Mouse (Mus musculus): ENCODE data around the gene Prlr. TPM values are rescaled to one million over a fixed set of nuclear protein-coding genes. Genes with fewer than 3 reads are reported as not detected.

Gene Prlr
- polyA plus RNA-seq, 1 experiment from 2014 or later: 0.09 TPM

DNA sequence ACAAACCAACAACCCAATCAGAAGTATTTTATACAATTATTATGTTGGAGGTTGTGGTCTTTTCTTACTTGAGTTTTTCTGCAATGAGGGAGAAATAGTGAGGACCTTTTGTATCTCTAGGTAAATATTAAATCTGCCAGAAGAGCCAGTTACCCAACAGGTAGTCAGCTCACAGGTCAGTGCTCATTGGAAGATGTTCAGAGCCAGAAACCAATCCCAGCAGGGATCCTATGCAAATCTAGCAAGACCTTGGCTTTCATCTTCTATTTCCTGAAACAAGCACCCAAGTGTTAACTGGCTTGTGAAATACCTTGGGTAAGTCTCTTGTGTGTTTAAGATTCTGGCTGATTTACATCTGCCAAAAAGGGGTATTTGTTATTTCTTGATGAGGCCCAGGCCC lies 99.3 kb downstream of the Prlr start:
- H3K36me3 ChIP-seq (ENCODE audit: control insufficient read depth, insufficient read depth, low read length): no peaks in the 10 kb centered on the region
- no peak overlapping the region for H3K9ac ChIP-seq (ENCODE audit: low read depth, low read length)
- H3K27ac ChIP-seq (ENCODE audit: low read depth, low read length): no peak overlapping the region
- H3K4me2 ChIP-seq (replicated peaks; ENCODE audit: low read depth, low read length): no peak overlapping the region
- no peak for ATAC-seq (ENCODE audit: low FRiP score)
- no peak for DNase-seq (ENCODE audit: low spot score)
- H3K9me3 ChIP-seq (ENCODE audit: control insufficient read depth, low read length): no peaks in the 10 kb centered on the region
- no peaks in the 10 kb centered on the region for H3K4me1 ChIP-seq (replicated peaks; ENCODE audit: control insufficient read depth, insufficient read depth, low read length)
- no peaks in the 10 kb centered on the region for H3K27me3 ChIP-seq (ENCODE audit: control insufficient read depth, insufficient read depth, low read length)
- H3K4me3 ChIP-seq (ENCODE audit: low read depth, low read length): no peak overlapping the region

DNA sequence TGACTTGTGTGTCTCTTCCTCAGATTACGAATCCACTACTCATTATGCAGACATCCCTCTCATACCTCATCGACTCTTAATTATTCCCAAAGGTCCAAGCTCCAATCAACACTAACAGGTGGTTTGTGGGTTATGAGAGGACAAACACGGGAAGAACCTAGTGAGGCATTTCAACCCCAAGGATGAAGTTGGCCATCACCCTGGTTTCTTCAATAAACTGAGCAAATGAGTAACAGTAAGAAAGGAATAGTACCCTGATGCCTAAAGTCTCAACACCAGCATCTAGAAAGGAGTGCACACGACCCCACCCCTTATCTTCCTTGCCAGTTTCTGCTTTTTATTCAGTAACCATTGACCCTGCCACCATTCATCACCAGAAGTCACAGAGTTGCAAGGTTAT lies 100.4 kb downstream of the Prlr start:
- Histone ChIP-seq H3K36me3 (ENCODE audit: control insufficient read depth, insufficient read depth, low read length) (no peaks in the 10 kb centered on the region), H3K9ac (ENCODE audit: low read depth, low read length) (no peak overlapping the region), H3K4me2 (replicated peaks; ENCODE audit: low read depth, low read length) (no peak overlapping the region), H3K27me3 (ENCODE audit: control insufficient read depth, insufficient read depth, low read length) (no peaks in the 10 kb centered on the region), H3K4me1 (replicated peaks; ENCODE audit: control insufficient read depth, insufficient read depth, low read length) (no peaks in the 10 kb centered on the region), H3K9me3 (ENCODE audit: control insufficient read depth, low read length) (no peaks in the 10 kb centered on the region), H3K27ac (ENCODE audit: low read depth, low read length) (no peak overlapping the region), H3K4me3 (ENCODE audit: low read depth, low read length) (no peak overlapping the region)
- ATAC-seq (ENCODE audit: low FRiP score): no peak
- DNase-seq (ENCODE audit: low spot score): no peak
- WGBS: 77% methylated on average over 4 of the region's 4 CpGs

DNA sequence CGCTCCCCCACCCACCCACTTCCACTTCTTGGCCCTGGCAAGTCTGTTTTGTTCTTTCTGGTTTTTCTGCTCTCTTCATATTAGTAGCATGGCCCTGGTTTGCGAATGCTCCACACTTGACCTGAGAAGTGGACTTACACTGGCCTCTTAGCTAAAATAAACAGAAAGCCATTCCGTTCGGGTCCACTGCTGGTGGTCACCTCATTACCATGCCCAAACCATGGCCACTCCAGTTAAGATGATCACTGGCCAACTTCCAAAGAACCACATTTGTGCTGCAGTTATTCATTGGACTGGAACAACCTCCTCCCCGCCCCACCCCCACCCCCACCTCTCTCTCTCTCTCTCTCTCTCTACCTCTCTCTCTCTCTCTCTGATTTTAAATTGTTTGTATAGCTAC lies 104.5 kb downstream of the Prlr start:
- no peaks in the 10 kb centered on the region for H3K9me3 ChIP-seq (ENCODE audit: control insufficient read depth, low read length)
- no peaks in the 10 kb centered on the region for H3K36me3 ChIP-seq (ENCODE audit: control insufficient read depth, insufficient read depth, low read length)
- H3K9ac ChIP-seq (ENCODE audit: low read depth, low read length): no peak overlapping the region
- DNase-seq (ENCODE audit: low spot score): no peak
- no peak overlapping the region for H3K4me3 ChIP-seq (ENCODE audit: low read depth, low read length)
- H3K4me1 ChIP-seq (replicated peaks; ENCODE audit: control insufficient read depth, insufficient read depth, low read length): no peaks in the 10 kb centered on the region
- ATAC-seq (ENCODE audit: low FRiP score): no peak
- H3K27ac ChIP-seq (ENCODE audit: low read depth, low read length): no peak overlapping the region
- H3K4me2 ChIP-seq (replicated peaks; ENCODE audit: low read depth, low read length): no peak overlapping the region
- 85% methylated on average over 5 of the region's 5 CpGs for WGBS
- H3K27me3 ChIP-seq (ENCODE audit: control insufficient read depth, insufficient read depth, low read length): no peaks in the 10 kb centered on the region

DNA sequence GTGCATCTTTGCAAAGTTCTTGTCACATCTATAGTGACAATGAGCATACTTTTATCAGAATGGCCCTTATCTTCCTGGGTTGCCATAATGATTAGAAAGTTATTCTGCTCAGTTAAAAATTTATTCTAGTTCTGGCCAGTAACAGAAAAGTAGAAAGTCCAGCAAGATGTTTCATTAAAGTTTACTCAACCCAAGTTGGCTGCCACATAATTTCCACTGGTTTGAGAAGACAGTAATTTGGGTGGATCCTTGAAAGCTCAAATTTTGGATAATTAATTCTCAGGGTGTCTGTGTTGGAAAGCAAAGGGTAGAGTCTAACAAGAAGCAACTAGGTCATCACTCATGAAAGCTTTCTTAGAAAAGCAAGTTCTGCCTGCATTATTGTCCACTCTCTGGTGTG lies 106.6 kb downstream of the Prlr start:
- DNase-seq (ENCODE audit: low spot score) (no peak), ATAC-seq (ENCODE audit: low FRiP score) (no peak)
- Histone ChIP-seq H3K27me3 (ENCODE audit: control insufficient read depth, insufficient read depth, low read length) (no peaks in the 10 kb centered on the region), H3K4me2 (replicated peaks; ENCODE audit: low read depth, low read length) (no peak overlapping the region), H3K36me3 (ENCODE audit: control insufficient read depth, insufficient read depth, low read length) (no peaks in the 10 kb centered on the region), H3K4me3 (ENCODE audit: low read depth, low read length) (no peak overlapping the region), H3K27ac (ENCODE audit: low read depth, low read length) (no peak overlapping the region), H3K9me3 (ENCODE audit: control insufficient read depth, low read length) (no peaks in the 10 kb centered on the region), H3K9ac (ENCODE audit: low read depth, low read length) (no peak overlapping the region), H3K4me1 (replicated peaks; ENCODE audit: control insufficient read depth, insufficient read depth, low read length) (no peaks in the 10 kb centered on the region)

DNA sequence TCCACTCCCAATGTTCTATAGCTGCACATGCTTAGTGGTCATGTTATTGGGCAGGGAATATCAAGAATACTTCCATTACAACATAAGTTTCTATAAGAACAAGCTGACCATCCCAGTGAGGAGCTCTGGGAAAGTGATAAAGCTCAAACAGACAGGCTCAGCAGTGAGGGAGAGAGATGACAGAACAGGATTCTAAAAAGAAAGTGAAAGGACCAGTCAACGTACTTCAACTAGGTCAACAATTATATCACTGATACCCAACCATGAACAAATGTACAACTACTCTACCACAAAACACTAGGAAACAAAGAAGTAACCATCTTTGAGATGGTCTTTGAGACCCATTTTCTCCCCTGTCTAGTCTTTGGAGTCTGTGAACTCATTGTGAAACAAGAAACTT lies 119.5 kb downstream of the Prlr start:
- H3K9ac ChIP-seq (ENCODE audit: low read depth, low read length): no peak overlapping the region
- no peak overlapping the region for H3K27ac ChIP-seq (ENCODE audit: low read depth, low read length)
- no peak overlapping the region for H3K4me3 ChIP-seq (ENCODE audit: low read depth, low read length)
- DNase-seq (ENCODE audit: low spot score) (no peak), ATAC-seq (ENCODE audit: low FRiP score) (no peak)
- 84% methylated on average over 1 of the region's 1 CpGs for WGBS
- no peaks in the 10 kb centered on the region for H3K9me3 ChIP-seq (ENCODE audit: control insufficient read depth, low read length)
- H3K4me2 ChIP-seq (replicated peaks; ENCODE audit: low read depth, low read length): no peak overlapping the region
- H3K27me3 ChIP-seq (ENCODE audit: control insufficient read depth, insufficient read depth, low read length): no peaks in the 10 kb centered on the region
- no peaks in the 10 kb centered on the region for H3K4me1 ChIP-seq (replicated peaks; ENCODE audit: control insufficient read depth, insufficient read depth, low read length)
- H3K36me3 ChIP-seq (ENCODE audit: control insufficient read depth, insufficient read depth, low read length): no peaks in the 10 kb centered on the region

DNA sequence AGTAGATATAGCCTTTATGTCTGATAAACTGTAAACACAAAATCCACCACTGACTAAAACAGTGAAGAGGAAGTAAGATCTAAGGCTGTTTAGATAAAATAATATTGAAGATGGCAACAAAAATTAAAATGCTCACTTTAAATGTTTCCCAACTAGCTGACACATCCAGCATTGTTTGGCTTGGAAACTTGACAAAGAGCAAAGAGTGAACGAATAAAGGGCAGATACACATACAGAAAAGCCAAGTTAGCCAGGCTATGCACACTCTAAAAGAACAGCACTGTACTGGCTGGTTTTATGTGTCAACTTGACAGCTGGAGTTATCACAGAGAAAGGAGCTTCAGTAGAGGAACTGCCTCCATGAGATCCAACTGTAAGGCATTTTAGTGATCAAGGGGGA lies 121.0 kb downstream of the Prlr start:
- no peaks in the 10 kb centered on the region for H3K4me1 ChIP-seq (replicated peaks; ENCODE audit: control insufficient read depth, insufficient read depth, low read length)
- H3K9ac ChIP-seq (ENCODE audit: low read depth, low read length): no peak overlapping the region
- WGBS: 88% methylated on average over 1 of the region's 1 CpGs
- ATAC-seq (ENCODE audit: low FRiP score): no peak
- no peak for DNase-seq (ENCODE audit: low spot score)
- H3K27ac ChIP-seq (ENCODE audit: low read depth, low read length): no peak overlapping the region
- H3K4me2 ChIP-seq (replicated peaks; ENCODE audit: low read depth, low read length): no peak overlapping the region
- H3K36me3 ChIP-seq (ENCODE audit: control insufficient read depth, insufficient read depth, low read length): no peaks in the 10 kb centered on the region
- no peaks in the 10 kb centered on the region for H3K27me3 ChIP-seq (ENCODE audit: control insufficient read depth, insufficient read depth, low read length)
- no peak overlapping the region for H3K4me3 ChIP-seq (ENCODE audit: low read depth, low read length)
- no peaks in the 10 kb centered on the region for H3K9me3 ChIP-seq (ENCODE audit: control insufficient read depth, low read length)

DNA sequence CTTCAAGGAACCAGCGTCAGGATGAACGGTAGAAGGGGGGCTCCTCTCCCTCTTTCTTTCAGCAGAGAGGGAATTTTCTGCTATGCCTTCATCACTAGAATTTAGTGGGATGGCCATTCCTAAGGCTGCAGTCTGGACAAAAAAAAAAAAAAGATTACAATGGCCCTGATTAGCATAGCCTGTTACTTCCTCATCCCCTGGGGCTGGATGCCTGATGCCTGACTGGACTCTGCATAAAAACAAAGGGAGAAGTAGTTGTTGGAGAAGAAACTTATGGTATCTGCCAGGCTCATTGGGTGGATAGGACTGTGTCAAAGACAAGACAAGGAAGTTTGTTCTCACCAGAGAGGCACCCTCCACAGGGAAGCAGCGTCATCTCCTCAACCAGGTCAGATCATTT lies 122.4 kb downstream of the Prlr start:
- H3K27ac ChIP-seq (ENCODE audit: low read depth, low read length): no peak overlapping the region
- no peaks in the 10 kb centered on the region for H3K27me3 ChIP-seq (ENCODE audit: control insufficient read depth, insufficient read depth, low read length)
- DNase-seq (ENCODE audit: low spot score): peak; percentile 2
- no peak overlapping the region for H3K4me2 ChIP-seq (replicated peaks; ENCODE audit: low read depth, low read length)
- no peaks in the 10 kb centered on the region for H3K36me3 ChIP-seq (ENCODE audit: control insufficient read depth, insufficient read depth, low read length)
- H3K4me3 ChIP-seq (ENCODE audit: low read depth, low read length): no peak overlapping the region
- H3K9me3 ChIP-seq (ENCODE audit: control insufficient read depth, low read length): no peaks in the 10 kb centered on the region
- no peaks in the 10 kb centered on the region for H3K4me1 ChIP-seq (replicated peaks; ENCODE audit: control insufficient read depth, insufficient read depth, low read length)
- H3K9ac ChIP-seq (ENCODE audit: low read depth, low read length): no peak overlapping the region
- no peak for ATAC-seq (ENCODE audit: low FRiP score)
- WGBS: 63% methylated on average over 3 of the region's 3 CpGs

DNA sequence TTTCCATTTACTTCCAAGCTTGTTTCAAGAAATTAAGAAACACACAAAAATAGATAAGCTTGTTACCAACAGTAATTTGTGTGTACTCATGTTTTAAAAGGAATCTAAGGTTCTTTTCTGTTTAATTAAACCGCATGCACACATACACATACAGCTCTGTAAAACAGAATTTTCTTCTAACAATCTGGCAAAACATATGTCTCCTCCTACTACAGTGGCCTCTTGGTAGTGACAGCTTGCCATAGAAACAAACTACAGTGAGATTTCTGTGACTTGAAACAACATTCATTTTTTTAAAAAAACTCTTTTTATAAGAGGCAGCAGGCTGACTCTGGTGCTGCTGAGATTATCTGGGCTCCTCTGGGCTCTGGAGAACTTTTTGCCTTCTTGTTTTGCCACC lies 129.4 kb downstream of the Prlr start:
- no peaks in the 10 kb centered on the region for H3K27me3 ChIP-seq (ENCODE audit: control insufficient read depth, insufficient read depth, low read length)
- WGBS: 89% methylated on average over 1 of the region's 1 CpGs
- no peak overlapping the region for H3K4me3 ChIP-seq (ENCODE audit: low read depth, low read length)
- no peaks in the 10 kb centered on the region for H3K9me3 ChIP-seq (ENCODE audit: control insufficient read depth, low read length)
- H3K4me2 ChIP-seq (replicated peaks; ENCODE audit: low read depth, low read length): no peak overlapping the region
- no peak overlapping the region for H3K9ac ChIP-seq (ENCODE audit: low read depth, low read length)
- no peak for ATAC-seq (ENCODE audit: low FRiP score)
- H3K27ac ChIP-seq (ENCODE audit: low read depth, low read length): no peak overlapping the region
- no peaks in the 10 kb centered on the region for H3K36me3 ChIP-seq (ENCODE audit: control insufficient read depth, insufficient read depth, low read length)
- DNase-seq (ENCODE audit: low spot score): no peak
- no peaks in the 10 kb centered on the region for H3K4me1 ChIP-seq (replicated peaks; ENCODE audit: control insufficient read depth, insufficient read depth, low read length)

DNA sequence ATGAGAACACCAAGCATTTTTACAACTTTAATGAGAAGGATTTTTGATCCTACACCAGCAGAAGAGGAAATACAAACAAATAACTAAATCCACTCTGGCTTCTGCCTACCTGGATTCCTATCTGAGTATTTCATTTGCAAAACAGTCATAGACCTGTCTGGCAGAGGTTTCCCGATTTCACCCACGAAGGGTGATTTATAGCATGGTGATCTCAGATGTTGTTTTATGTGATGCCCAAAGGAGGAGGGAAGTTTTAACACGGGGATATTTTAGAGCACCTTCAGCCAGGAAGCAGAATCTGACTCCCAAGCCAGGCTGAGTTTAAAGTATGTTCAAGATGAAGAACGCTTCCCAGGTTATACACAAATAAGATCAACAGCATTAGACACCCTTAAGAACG lies 134.8 kb downstream of the Prlr start:
- H3K9ac ChIP-seq (ENCODE audit: low read depth, low read length): no peak overlapping the region
- no peak overlapping the region for H3K4me2 ChIP-seq (replicated peaks; ENCODE audit: low read depth, low read length)
- no peaks in the 10 kb centered on the region for H3K9me3 ChIP-seq (ENCODE audit: control insufficient read depth, low read length)
- DNase-seq (ENCODE audit: low spot score): no peak
- WGBS: 83% methylated on average over 5 of the region's 5 CpGs
- no peaks in the 10 kb centered on the region for H3K36me3 ChIP-seq (ENCODE audit: control insufficient read depth, insufficient read depth, low read length)
- H3K4me1 ChIP-seq (replicated peaks; ENCODE audit: control insufficient read depth, insufficient read depth, low read length): no peaks in the 10 kb centered on the region
- no peak overlapping the region for H3K27ac ChIP-seq (ENCODE audit: low read depth, low read length)
- no peak overlapping the region for H3K4me3 ChIP-seq (ENCODE audit: low read depth, low read length)
- no peaks in the 10 kb centered on the region for H3K27me3 ChIP-seq (ENCODE audit: control insufficient read depth, insufficient read depth, low read length)
- ATAC-seq (ENCODE audit: low FRiP score): no peak

Measured in hindbrain, embryonic 11.5 days (tissue).